Mouse (Mus musculus): ENCODE data around the gene 4930415L06Rik.

4930415L06Rik gene

DNA sequence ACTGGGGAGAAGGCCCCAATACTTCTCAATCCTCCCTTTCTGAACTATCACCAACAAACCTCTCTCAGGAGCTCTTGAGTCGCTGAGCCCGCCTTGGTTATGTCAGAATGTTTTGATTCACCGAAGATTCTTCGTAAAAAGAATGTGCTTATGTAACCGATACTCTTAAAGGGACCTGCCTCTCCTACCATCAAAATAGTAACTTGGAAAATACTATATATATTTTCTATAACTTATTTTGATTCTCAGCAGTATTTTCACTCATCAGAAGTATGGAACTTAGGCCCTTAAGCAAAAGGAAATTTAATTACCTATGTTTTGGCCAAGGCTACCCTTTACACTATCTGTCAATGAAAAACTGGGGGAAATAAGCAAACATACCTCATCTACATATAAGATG, at the start of gene 4930415L06Rik:
4930415L06Rik (minus strand) TSS at position 101 of the 400 bp plus-strand sequence.
- DNase-seq: no peak

DNA sequence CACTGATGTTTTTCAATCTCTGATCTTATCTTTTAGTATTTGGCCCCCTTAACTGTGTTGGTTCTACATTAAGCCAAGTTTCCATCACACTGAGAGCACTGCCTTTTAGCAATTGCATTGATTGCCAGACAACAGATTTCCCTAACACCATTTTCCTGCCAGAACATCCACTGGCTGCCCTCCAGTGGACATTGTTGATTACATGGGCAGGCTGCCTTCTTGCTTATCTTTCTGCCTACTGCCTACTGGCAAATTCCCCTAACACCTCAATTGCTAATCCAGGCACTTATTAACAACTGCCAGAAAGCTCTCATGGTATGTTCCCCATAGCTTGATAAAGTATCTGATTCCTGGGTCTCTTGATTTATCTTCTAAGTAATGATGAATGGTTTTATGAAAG, 46.0 kb upstream of the 4930415L06Rik start:
- no peak for DNase-seq

DNA sequence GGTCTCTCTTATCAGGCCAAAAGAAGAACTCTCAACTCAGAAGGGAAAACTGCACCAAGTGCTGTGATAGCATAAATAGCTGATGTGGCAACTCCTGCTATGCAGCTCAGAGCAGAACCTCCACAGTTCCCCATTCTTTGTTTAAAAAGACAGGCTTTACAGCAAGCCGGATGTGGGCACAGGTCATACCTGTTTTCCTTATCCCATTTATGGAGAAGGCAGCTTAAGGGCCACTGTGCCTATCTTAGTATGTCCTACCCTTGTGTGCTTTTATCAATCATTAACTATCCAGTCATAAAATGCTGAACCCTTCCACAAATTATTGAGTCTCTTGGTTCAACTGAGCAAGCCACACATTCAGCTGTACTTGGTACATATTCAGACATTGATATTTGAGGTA, 27.8 kb downstream of the 4930415L06Rik start:
- DNase-seq: no peak

Measured in thymus, postnatal 25 days (tissue).